Mouse (Mus musculus) right cerebral cortex, postnatal 25 days (tissue): ENCODE measurements around the gene Ric3.
A peak's percentile ranks its signal among the peaks of the same experiment; 100 is the strongest.
"Not testable (repeated sequence)": the region's sequence is repeated elsewhere in the genome, so short reads cannot be mapped to it uniquely, and the experiment has no call there.

Experiments
- DNase-seq: peaks from one replicate; pipeline ENCODE4 v3.0.0; 2022

The Ric3 gene

DNA sequence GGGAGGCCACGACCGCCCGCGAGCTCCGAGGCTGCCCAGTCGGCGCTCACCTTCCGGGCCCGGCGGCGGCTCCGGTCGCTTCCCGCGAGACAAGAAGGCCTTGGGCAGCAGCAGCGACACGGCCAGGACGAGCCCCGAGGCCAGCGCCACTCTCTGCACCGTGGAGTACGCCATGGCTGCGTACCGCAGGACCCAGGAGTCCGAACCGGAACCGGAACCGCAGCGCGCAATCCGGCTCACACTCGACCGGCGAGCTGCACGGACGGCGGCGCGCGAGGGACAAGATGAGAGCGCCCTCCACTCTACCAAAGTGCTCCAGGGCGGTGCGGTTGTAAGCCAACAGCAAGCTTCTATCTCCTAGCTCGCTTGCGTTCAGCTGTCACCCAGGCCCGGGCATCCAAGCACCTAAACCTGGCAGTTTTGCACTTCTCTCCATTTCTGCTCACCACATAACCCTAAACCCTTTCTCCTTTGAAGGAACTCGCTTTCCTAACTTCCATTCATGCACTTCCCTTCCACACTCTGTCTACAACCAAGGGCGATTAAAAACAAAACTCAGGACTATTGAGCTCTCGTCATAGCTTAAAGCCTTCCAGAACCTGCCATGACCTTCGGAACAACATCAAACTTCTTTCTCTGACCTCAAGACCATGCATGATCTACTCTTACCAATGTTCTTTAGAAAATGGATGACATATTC is at the start of gene Ric3:
Gene Ric3 (minus strand): TSS at position 219 of the 700 bp plus-strand sequence.
- peak; percentile 93 for DNase-seq

- no peak for DNase-seq
These were observed 48.4 kb upstream of the Ric3 start for GRCm38 (mm10) chr7:109131565-109131964.

- DNase-seq: no peak
These were observed 47.0 kb upstream of the Ric3 start for GRCm38 (mm10) chr7:109129946-109130686.

DNA sequence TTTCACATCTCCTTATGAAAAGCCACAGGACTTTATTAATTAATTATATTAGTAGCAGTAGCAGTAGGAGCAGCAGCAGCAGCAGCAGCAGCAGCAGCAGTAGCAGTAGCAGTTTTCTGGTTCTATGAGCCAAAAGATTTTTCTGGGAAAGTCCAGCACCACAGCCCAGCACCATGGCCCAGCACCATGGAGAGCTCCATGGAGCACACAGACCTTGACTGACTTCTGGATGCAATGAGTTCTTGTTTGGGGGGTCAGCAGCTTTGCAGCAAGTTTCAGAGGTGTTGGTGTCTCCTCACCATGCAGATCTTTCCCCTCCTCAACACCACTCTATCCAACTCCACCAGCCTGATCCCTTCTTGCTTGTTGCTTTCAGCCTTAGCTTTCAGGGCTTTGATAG is 46.3 kb upstream of the Ric3 start:
- DNase-seq: no peak

DNA sequence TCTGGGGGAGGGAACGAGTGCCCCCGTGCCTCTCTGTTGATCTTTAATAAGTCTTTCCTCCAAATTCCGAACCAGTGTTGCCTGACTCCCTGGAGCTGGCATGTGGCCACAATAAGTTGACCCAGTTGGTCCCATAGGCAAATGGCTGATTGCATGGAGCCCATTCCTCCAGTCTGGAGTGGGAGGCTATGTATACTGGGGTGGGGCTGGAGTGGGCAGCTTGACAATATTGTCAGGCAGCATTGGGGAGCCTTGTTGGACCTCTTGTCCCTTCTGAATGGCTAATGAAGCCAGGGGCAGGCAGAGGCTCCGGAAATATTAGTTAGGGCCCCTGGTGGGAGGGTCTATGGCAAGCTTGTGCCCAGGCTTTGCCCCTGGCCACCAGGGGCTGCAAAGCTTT is 32.8 kb upstream of the Ric3 start:
- DNase-seq: no peak

- not testable (repeated sequence) for DNase-seq
These were observed 32.4 kb upstream of the Ric3 start for GRCm38 (mm10) chr7:109115488-109115887.

GRCm38 (mm10) chr7:109114950-109115349 is 31.8 kb upstream of the Ric3 start:
- no peak for DNase-seq

- peak; percentile 68 for DNase-seq
These were observed 27.9 kb upstream of the Ric3 start for GRCm38 (mm10) chr7:109111000-109111399.

DNA sequence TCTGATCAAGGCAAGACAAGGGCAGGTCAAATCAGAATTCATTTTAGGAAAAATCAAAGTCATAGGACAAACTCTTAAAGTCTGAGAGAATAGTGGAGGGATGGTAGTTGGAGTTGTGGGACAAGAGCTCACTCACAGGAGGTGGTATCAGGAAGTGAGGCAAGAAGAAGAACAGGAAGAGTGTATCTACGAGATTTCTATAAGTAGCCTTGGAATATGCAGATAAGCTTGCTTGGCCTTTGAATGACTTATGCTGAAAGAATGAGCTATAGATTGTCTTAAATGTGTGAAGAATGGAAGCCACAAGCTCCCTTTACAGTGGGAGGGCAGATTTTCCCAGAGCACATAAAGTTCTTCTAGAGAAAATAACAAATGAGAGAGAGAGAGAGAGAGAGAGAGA is 21.8 kb upstream of the Ric3 start:
- DNase-seq: no peak

DNA sequence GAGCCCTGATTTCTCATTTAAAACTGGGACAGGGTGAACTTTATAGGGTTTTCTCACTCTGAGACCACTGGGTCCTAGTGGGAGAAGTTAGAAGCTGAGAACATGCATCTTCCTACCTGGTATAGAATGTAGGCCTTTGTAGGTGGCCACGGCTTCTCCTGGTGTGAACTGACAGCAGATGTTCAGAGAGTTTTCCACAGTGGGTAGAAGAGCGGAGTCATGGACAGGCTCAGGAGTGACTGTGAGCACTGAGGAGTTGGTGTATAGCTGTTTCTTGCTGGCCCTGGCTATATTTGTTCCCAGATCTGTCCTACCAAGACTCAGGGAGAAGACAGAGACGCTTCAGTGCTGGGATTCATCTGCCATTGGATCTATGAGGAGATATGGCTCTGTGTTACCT is 18.0 kb upstream of the Ric3 start:
- no peak for DNase-seq

- DNase-seq: peak; percentile 18
These were observed 15.3 kb upstream of the Ric3 start for GRCm38 (mm10) chr7:109098145-109099018.

- no peak for DNase-seq
These were observed 14.1 kb upstream of the Ric3 start for GRCm38 (mm10) chr7:109097203-109097602.

GRCm38 (mm10) chr7:109096618-109097017 is 13.5 kb upstream of the Ric3 start:
- DNase-seq: no peak

DNA sequence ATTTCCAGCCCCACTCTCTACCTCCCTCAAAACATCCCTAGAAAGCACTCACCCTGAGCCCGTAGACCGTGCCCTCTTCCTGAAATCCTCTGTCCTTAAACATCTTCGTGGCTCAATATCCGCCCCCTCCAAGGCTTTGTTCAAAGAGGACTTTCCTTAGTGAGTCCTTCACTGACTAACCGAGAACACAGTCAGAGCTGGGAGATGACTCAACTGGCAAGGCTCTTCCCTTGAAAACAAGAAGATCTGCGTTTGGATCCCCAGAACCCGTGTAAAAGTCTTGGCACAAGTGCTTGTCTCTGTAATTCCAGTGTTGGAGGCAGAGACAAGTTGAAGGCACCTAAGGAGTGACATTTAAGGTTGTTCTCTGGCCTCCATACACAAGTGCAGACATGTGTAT is 11.2 kb upstream of the Ric3 start:
- DNase-seq: no peak

DNA sequence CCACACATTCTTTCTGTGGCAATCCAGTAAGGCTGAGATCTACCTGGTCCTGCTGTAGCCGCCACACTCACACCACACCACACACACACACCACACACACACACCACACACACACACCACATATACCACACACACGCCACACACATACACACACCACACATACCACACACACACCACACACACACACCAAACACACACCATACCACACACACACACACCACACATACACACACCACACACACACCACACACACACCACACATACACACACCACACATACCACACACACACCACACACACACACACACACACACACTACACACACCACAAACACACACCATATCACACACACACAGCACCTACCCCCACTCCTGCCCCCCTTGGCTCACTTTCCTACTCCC is 8.2 kb upstream of the Ric3 start:
- DNase-seq: not testable (repeated sequence)

DNA sequence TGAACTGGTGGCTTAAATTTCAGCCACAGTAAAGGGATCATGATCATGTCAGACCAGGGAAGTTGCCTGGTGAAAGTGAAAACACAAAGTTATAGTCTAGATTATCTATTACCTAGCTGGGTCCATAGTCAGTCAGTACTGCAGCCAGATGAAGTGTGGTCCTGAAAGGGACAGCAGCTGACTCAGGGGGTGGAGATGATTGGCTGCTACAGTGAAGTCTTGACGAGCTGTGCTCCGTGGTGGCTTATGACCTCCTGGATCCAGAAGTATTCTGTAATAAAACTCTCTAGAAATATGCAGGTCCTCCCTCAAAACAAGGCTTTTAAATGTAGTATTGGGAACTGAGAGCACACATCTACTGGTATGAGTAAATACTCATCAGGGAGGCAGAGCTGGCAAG is 3.8 kb upstream of the Ric3 start:
- DNase-seq: no peak

- DNase-seq: no peak
These were observed 668 bp upstream of the Ric3 start for GRCm38 (mm10) chr7:109083813-109084184.

- DNase-seq: no peak
These were observed 640 bp downstream of the Ric3 start for GRCm38 (mm10) chr7:109082269-109083112.

- DNase-seq: no peak
These were observed 10.8 kb downstream of the Ric3 start for GRCm38 (mm10) chr7:109072326-109072725.

DNA sequence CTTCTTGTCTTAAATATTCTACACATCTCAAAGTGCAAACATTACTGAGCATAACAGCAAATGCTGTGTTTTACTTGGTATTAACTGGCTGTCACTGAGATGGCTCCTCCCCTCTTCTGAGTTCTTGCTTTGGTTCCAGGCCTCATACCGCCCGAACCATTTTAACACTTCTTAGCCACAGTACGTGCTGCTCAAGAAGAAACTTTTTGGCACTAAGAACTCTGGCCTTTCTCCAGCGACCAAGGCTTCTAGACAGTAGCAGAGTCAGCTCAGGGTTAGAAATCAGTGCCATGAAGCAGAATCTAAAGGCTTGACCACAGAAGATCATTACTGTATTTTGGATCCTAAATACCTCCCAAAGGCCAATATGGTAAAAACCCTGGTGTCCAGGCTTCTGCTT is 13.5 kb downstream of the Ric3 start:
- no peak for DNase-seq

- DNase-seq: no peak
These were observed 23.6 kb downstream of the Ric3 start for GRCm38 (mm10) chr7:109059536-109059935.

GRCm38 (mm10) chr7:109050831-109051230 is 32.3 kb downstream of the Ric3 start:
- DNase-seq: no peak

DNA sequence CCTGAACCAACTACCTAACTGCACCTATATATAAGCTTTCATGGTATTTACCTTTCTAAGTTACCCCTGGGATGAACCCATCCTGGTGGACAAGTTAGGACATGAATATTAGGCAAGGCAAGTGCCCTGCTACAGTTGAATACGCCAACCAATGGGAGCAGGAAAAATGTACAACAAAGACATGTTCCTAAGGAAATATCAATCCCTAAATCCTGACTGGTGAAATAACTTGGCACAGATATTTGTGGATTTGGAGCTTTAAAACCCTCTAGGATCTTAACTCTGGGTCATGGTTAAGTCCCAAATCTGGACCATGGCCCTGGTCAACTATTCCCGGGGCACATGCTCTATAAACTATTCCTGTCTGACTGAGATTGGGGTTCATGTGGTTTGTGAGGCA is 37.3 kb downstream of the Ric3 start:
- DNase-seq: no peak
